ENCODE assay signal across 8 mouse cellular contexts in the genomic region with DNA sequence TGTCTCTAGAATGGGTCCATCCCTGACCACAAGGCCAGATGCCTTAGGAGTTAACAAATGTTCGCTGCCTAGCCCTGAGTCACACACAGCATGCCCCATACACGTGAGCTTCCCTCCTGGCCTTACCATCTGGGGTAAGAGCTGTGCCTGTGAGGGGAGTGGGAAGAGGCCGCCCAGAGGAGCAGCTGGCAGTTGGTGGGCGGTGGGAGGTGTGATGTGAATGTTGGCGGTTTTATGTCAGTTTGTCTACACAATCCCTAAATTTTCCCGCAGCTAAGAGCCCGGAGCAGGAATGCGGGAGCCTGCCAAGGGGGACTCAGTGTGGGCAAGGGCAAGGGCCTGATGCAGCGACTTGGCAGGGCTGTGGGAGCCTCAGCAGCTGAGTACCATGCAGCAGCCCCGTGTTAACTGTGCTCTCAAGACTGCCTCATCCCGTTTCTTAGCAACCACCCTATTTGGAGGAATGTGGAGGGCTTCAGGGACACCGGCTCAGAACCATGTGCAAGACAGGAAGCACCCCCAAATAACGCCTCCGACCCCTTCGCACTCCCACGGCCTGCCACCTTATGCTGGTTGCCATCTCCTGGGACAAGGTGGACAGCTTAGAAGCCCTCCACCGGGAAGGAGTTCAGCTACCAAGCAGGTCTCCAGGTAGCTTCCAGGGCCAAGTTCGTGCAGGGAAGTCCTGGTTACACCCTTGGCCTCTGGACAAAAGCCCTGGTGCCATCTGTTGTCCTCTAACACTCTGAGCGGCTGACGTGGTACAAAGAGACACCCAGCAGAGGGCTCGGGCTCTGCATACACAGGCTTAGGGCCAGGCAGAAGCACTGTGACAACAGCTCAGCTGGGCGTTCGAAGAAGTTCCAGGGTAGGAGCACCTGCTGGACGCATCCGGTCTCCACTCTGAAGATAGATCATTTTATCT. TPM values are rescaled to one million over a fixed set of nuclear protein-coding genes. Genes with fewer than 3 reads are reported as not detected.
A peak's percentile ranks its signal among the peaks of the same experiment; 100 is the strongest.
DNase-seq lines count a peak whose midpoint lies in the region; ATAC-seq and TF ChIP-seq lines count a peak whose summit lies in the region.

No protein-coding gene starts in this region.

- H3K27me3 ChIP-seq in lung, postnatal 0 days (replicated peaks; ENCODE audit: insufficient read depth, low read length), result no peaks in the 10 kb centered on the region
- no peaks in the 10 kb centered on the region for H3K27me3 ChIP-seq in embryonic facial prominence, embryonic 14.5 days (replicated peaks; ENCODE audit: control insufficient read depth, insufficient read depth, low read length)
- H3K27me3 ChIP-seq in intestine, embryonic 14.5 days (replicated peaks; ENCODE audit: control insufficient read depth, insufficient read depth, low read length), result no peaks in the 10 kb centered on the region
- no peaks in the 10 kb centered on the region for H3K27me3 ChIP-seq in limb, embryonic 14.5 days (ENCODE audit: control insufficient read depth, insufficient read depth, low read length)
- H3K27me3 ChIP-seq in stomach, postnatal 0 days (ENCODE audit: control insufficient read depth, insufficient read depth, low read length), result no peaks in the 10 kb centered on the region

- 47% methylated on average over 25 of the region's 25 CpGs for WGBS in lung, postnatal 0 days
- 58% methylated on average over 25 of the region's 25 CpGs for WGBS in embryonic facial prominence, embryonic 14.5 days
- 52% methylated on average over 25 of the region's 25 CpGs for WGBS in intestine, embryonic 14.5 days
- 52% methylated on average over 25 of the region's 25 CpGs for WGBS in limb, embryonic 14.5 days
- WGBS in stomach, postnatal 0 days, result 48% methylated on average over 25 of the region's 25 CpGs

- TF ChIP-seq POLR2A in limb, embryonic 14.5 days (IDR thresholded peaks at IDR 0.05; ENCODE audit: borderline replicate concordance, extremely low read depth, insufficient read depth, insufficient read length), result no peak

- DNase-seq in lung, postnatal 0 days (ENCODE audit: low spot score), result no peak
- no peak for DNase-seq in lung, postnatal 25 days (ENCODE audit: low spot score)
- peak; percentile 63 for DNase-seq in embryonic facial prominence, embryonic 14.5 days (ENCODE audit: low spot score)
- DNase-seq in intestine, embryonic 14.5 days (ENCODE audit: low spot score), result peak; percentile 59
- DNase-seq in limb, embryonic 14.5 days (ENCODE audit: low spot score), result no peak
- DNase-seq in stomach, postnatal 0 days (ENCODE audit: low spot score), result peak; percentile 41
- DNase-seq in adrenal gland, adult 8-10 months, result no peak
- no peak for DNase-seq in spleen, postnatal 10 days (ENCODE audit: low spot score in 2 of 2)

- H3K9ac ChIP-seq in lung, postnatal 0 days (replicated peaks; ENCODE audit: low read depth), result no peak overlapping the region
- H3K9ac ChIP-seq in embryonic facial prominence, embryonic 14.5 days (ENCODE audit: low read depth, low read length), result no peak overlapping the region
- H3K9ac ChIP-seq in intestine, embryonic 14.5 days (ENCODE audit: low read length), result peak overlapping the region; percentile 27; the same call in 1 of the 2 replicates
- 0 out of 2 replicates have a peak overlapping the region, but pooled peaks have one; percentile 21 for H3K9ac ChIP-seq in limb, embryonic 14.5 days (ENCODE audit: low read depth, low read length, severe bottlenecking)
- H3K9ac ChIP-seq in stomach, postnatal 0 days (ENCODE audit: low read length), result peak overlapping the region; percentile 23; the same call in 1 of the 2 replicates

- no peaks in the 10 kb centered on the region for H3K9me3 ChIP-seq in lung, postnatal 0 days (ENCODE audit: low read length)
- H3K9me3 ChIP-seq in embryonic facial prominence, embryonic 14.5 days (ENCODE audit: control insufficient read depth, low read length), result no peaks in the 10 kb centered on the region
- H3K9me3 ChIP-seq in intestine, embryonic 14.5 days (ENCODE audit: control insufficient read depth, low read length), result no peaks in the 10 kb centered on the region
- no peaks in the 10 kb centered on the region for H3K9me3 ChIP-seq in limb, embryonic 14.5 days (ENCODE audit: control insufficient read depth, low read length)
- H3K9me3 ChIP-seq in stomach, postnatal 0 days (ENCODE audit: control insufficient read depth, low read length), result no peaks in the 10 kb centered on the region

- no peak for ATAC-seq in lung, postnatal 0 days
- ATAC-seq in embryonic facial prominence, embryonic 14.5 days (ENCODE audit: low read depth), result peak; percentile 66
- ATAC-seq in intestine, embryonic 14.5 days (replicated peaks; ENCODE audit: low FRiP score, low TSS enrichment, low read depth), result peak; percentile 54
- ATAC-seq in limb, embryonic 14.5 days (ENCODE audit: low FRiP score, low read depth), result peak; percentile 56
- peak; percentile 50; the same call in 1 of the 2 replicates for ATAC-seq in stomach, postnatal 0 days (ENCODE audit: low FRiP score, low TSS enrichment)

- H3K4me1 ChIP-seq in lung, postnatal 0 days (ENCODE audit: insufficient read depth, low read depth, low read length), result peaks cover 7% of the 10 kb centered on the region; the same call in 1 of the 2 replicates
- H3K4me1 ChIP-seq in embryonic facial prominence, embryonic 14.5 days (ENCODE audit: control insufficient read depth, insufficient read depth, low read length), result peaks cover 33% of the 10 kb centered on the region
- peaks cover 19% of the 10 kb centered on the region for H3K4me1 ChIP-seq in intestine, embryonic 14.5 days (replicated peaks; ENCODE audit: control insufficient read depth, insufficient read depth, low read length)
- peaks cover 36% of the 10 kb centered on the region for H3K4me1 ChIP-seq in limb, embryonic 14.5 days (ENCODE audit: control insufficient read depth, insufficient read depth, low read length)
- peaks cover 19% of the 10 kb centered on the region for H3K4me1 ChIP-seq in stomach, postnatal 0 days (replicated peaks; ENCODE audit: control insufficient read depth, insufficient read depth)

- no peak overlapping the region for H3K27ac ChIP-seq in lung, postnatal 0 days (ENCODE audit: low read length)
- peak overlapping the region; percentile 61; the same call in 1 of the 2 replicates for H3K27ac ChIP-seq in embryonic facial prominence, embryonic 14.5 days (replicated peaks; ENCODE audit: low read depth, low read length)
- H3K27ac ChIP-seq in intestine, embryonic 14.5 days (ENCODE audit: low read depth), result peak overlapping the region; percentile 2; the same call in 1 of the 2 replicates
- H3K27ac ChIP-seq in limb, embryonic 14.5 days (replicated peaks; ENCODE audit: low read depth, low read length), result 0 out of 2 replicates have a peak overlapping the region, but pooled peaks have one; percentile 19
- H3K27ac ChIP-seq in stomach, postnatal 0 days (replicated peaks), result peak overlapping the region; percentile 71

- H3K4me3 ChIP-seq in lung, postnatal 0 days (ENCODE audit: low read depth, low read length), result no peak overlapping the region
- H3K4me3 ChIP-seq in embryonic facial prominence, embryonic 14.5 days (ENCODE audit: low read depth, low read length), result no peak overlapping the region
- 0 out of 2 replicates have a peak overlapping the region, but pooled peaks have one; percentile 28 for H3K4me3 ChIP-seq in intestine, embryonic 14.5 days (ENCODE audit: low read depth, low read length)
- no peak overlapping the region for H3K4me3 ChIP-seq in limb, embryonic 14.5 days (replicated peaks; ENCODE audit: low read length)
- H3K4me3 ChIP-seq in stomach, postnatal 0 days (ENCODE audit: low read depth, low read length), result peak overlapping the region; percentile 31; the same call in 1 of the 2 replicates

- TF ChIP-seq EP300 in lung, postnatal 0 days (IDR thresholded peaks at IDR 0.05), result no peak
- no peak for TF ChIP-seq EP300 in stomach, postnatal 0 days (optimal IDR thresholded peaks at IDR 0.05)

- peak overlapping the region; percentile 51; the same call in 1 of the 2 replicates for H3K4me2 ChIP-seq in lung, postnatal 0 days (replicated peaks; ENCODE audit: low read depth, low read length)
- H3K4me2 ChIP-seq in embryonic facial prominence, embryonic 14.5 days (ENCODE audit: low read depth, low read length), result 0 out of 2 replicates have a peak overlapping the region, but pooled peaks have one; percentile 39
- H3K4me2 ChIP-seq in intestine, embryonic 14.5 days (ENCODE audit: low read length), result peak overlapping the region; percentile 42
- H3K4me2 ChIP-seq in limb, embryonic 14.5 days (replicated peaks; ENCODE audit: low read depth, low read length, severe bottlenecking), result peak overlapping the region; percentile 20; the same call in 1 of the 2 replicates
- H3K4me2 ChIP-seq in stomach, postnatal 0 days (replicated peaks; ENCODE audit: low read depth), result peak overlapping the region; percentile 48

- no peak for TF ChIP-seq CTCF in lung, postnatal 0 days (IDR thresholded peaks at IDR 0.05)
- TF ChIP-seq CTCF in stomach, postnatal 0 days (IDR thresholded peaks at IDR 0.05; ENCODE audit: low read depth), result 0 out of 2 replicates have a peak, but pooled peaks have one; percentile 5

- H3K36me3 ChIP-seq in lung, postnatal 0 days (ENCODE audit: insufficient read depth, low read length), result no peaks in the 10 kb centered on the region
- peaks cover 14% of the 10 kb centered on the region; the same call in 1 of the 2 replicates for H3K36me3 ChIP-seq in embryonic facial prominence, embryonic 14.5 days (ENCODE audit: control insufficient read depth, insufficient read depth, low read length)
- no peaks in the 10 kb centered on the region for H3K36me3 ChIP-seq in intestine, embryonic 14.5 days (ENCODE audit: control insufficient read depth, insufficient read depth, low read length)
- H3K36me3 ChIP-seq in limb, embryonic 14.5 days (ENCODE audit: control insufficient read depth, insufficient read depth, low read length), result peaks cover 32% of the 10 kb centered on the region
- no peaks in the 10 kb centered on the region for H3K36me3 ChIP-seq in stomach, postnatal 0 days (ENCODE audit: control insufficient read depth, insufficient read depth, low read length)

RNA-seq across cellular contexts. Expression of a gene that starts 35.5 kb away (rescaled TPM):
- polyA plus RNA-seq in lung, postnatal 0 days (2015; fragmentation: Nextera tagmentation; extraction: Ambion mirVana), result 56.0 and 61.5 TPM in 2 replicates
- polyA plus RNA-seq in embryonic facial prominence, embryonic 14.5 days (2014; fragmentation: Nextera tagmentation; extraction: Ambion mirVana), result 34.4 and 39.4 TPM in 2 replicates
- polyA plus RNA-seq in intestine, embryonic 14.5 days (2014; fragmentation: Nextera tagmentation; extraction: Ambion mirVana), result 26.5 and 30.3 TPM in 2 replicates
- polyA plus RNA-seq in limb, embryonic 14.5 days (2012; rRNA removed), result 60.9 and 78.2 TPM in 2 replicates
- 42.4 and 44.5 TPM in 2 replicates for polyA plus RNA-seq in limb, embryonic 14.5 days (2014; fragmentation: Nextera tagmentation; extraction: Ambion mirVana)
- polyA plus RNA-seq in stomach, postnatal 0 days (2015; fragmentation: Nextera tagmentation; extraction: Ambion mirVana), result 11.3 and 12.5 TPM in 2 replicates
- total RNA-seq in adrenal gland, adult 8-10 months (2022), result 10 to 100 TPM; 32.3 to 51.1 (median 46.1) TPM

Comparison
In these comparisons a context has a peak if more than half of its experiments do, and no peak if none do; other contexts are left out.
1. DNase-seq: peak in embryonic facial prominence, embryonic 14.5 days (single experiment), intestine, embryonic 14.5 days (single experiment) and stomach, postnatal 0 days (single experiment); none in lung, postnatal 0 days (single experiment), lung, postnatal 25 days (single experiment), limb, embryonic 14.5 days (single experiment), adrenal gland, adult 8-10 months (single experiment) and spleen, postnatal 10 days (0 of 2).
2. H3K4me3 ChIP-seq: peak in intestine, embryonic 14.5 days (single experiment) and stomach, postnatal 0 days (single experiment); none in lung, postnatal 0 days (single experiment), embryonic facial prominence, embryonic 14.5 days (single experiment) and limb, embryonic 14.5 days (single experiment).
3. H3K9ac ChIP-seq: peak in intestine, embryonic 14.5 days (single experiment), limb, embryonic 14.5 days (single experiment) and stomach, postnatal 0 days (single experiment); none in lung, postnatal 0 days (single experiment) and embryonic facial prominence, embryonic 14.5 days (single experiment).
4. Peak in every context shown above with its lines, with median percentiles within 50 percentile points of each other: H3K4me2 ChIP-seq.